In the genomic region with DNA sequence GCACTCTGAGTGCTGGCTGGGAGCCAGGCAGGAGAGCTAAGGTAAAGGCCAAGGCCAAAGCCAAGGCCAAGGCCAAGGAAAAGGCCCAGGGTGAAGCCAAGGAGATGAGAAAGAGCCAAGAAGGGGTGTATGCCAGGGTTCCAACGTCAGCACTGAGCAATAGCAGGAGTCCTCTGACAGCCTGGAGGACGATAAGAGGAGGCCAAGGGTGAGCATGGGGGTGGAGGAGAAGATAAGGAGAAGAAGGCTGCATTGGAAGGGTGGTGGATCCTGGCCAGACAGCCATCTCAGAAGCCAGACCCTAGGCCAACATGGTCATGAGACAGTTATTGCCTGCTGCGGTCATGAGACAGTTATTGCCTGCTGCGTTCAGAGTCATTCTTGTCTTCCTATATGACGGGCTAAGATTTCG, we compare ENCODE assay signal across 10 mouse cellular contexts. TPM values are rescaled to one million over a fixed set of nuclear protein-coding genes. Genes with fewer than 3 reads are reported as not detected.
A peak's percentile ranks its signal among the peaks of the same experiment; 100 is the strongest.
DNase-seq lines count a peak whose midpoint lies in the region; ATAC-seq lines count a peak whose summit lies in the region.
"Had no signal": no experiment of that assay in that cellular context is flagged by ENCODE, and none has a peak within 500 bp of the region (broad histone marks: within the 10 kb centered on the region; RNA-seq: fewer than 3 reads in every experiment).

No protein-coding gene starts in this region.

- 87% methylated on average over 6 of the region's 6 CpGs for whole genome bisulfite sequencing in forebrain, embryonic 11.5 days
- 89% methylated on average over 6 of the region's 6 CpGs for WGBS in forebrain, embryonic 14.5 days
- 46% methylated on average over 6 of the region's 6 CpGs for WGBS in heart, embryonic 15.5 days

- H3K9me3 ChIP-seq in forebrain, embryonic 11.5 days (ENCODE audit: control insufficient read depth, low read length) = no peaks in the 10 kb centered on the region
- H3K9me3 ChIP-seq in forebrain, embryonic 14.5 days (replicated peaks; ENCODE audit: control insufficient read depth, low read length) = no peaks in the 10 kb centered on the region
- no peaks in the 10 kb centered on the region for H3K9me3 ChIP-seq in heart, embryonic 15.5 days (replicated peaks)
- no peaks in the 10 kb centered on the region for H3K9me3 ChIP-seq in megakaryocyte, embryonic 14.5 days
- H3K9me3 ChIP-seq: forebrain, embryonic 13.5 days; neural tube, embryonic 15.5 days had no signal

- no peak overlapping the region for H3K9ac ChIP-seq in forebrain, embryonic 11.5 days (ENCODE audit: low read length)
- no peak overlapping the region for H3K9ac ChIP-seq in forebrain, embryonic 14.5 days (ENCODE audit: low read length)
- no peak overlapping the region for H3K9ac ChIP-seq in heart, embryonic 15.5 days
- H3K9ac ChIP-seq: forebrain, embryonic 13.5 days; neural tube, embryonic 15.5 days had no signal

- no peaks in the 10 kb centered on the region for H3K27me3 ChIP-seq in forebrain, embryonic 11.5 days (ENCODE audit: control insufficient read depth, insufficient read depth, low read length)
- no peaks in the 10 kb centered on the region for H3K27me3 ChIP-seq in forebrain, embryonic 14.5 days (replicated peaks; ENCODE audit: control insufficient read depth, insufficient read depth, low read length)
- no peaks in the 10 kb centered on the region for H3K27me3 ChIP-seq in heart, embryonic 15.5 days
- H3K27me3 ChIP-seq in megakaryocyte, embryonic 14.5 days (replicated peaks) = no peaks in the 10 kb centered on the region
- H3K27me3 ChIP-seq: forebrain, embryonic 13.5 days; neural tube, embryonic 15.5 days had no signal

- no peaks in the 10 kb centered on the region for H3K36me3 ChIP-seq in forebrain, embryonic 11.5 days (ENCODE audit: control insufficient read depth, insufficient read depth, low read length)
- no peaks in the 10 kb centered on the region for H3K36me3 ChIP-seq in forebrain, embryonic 14.5 days (ENCODE audit: control insufficient read depth, insufficient read depth, low read length)
- H3K36me3 ChIP-seq in heart, embryonic 15.5 days = no peaks in the 10 kb centered on the region
- peaks cover 66% of the 10 kb centered on the region for H3K36me3 ChIP-seq in megakaryocyte, embryonic 14.5 days (replicated peaks; ENCODE audit: low read length)
- H3K36me3 ChIP-seq: neural tube, embryonic 15.5 days had no signal

- H3K4me2 ChIP-seq in forebrain, embryonic 11.5 days (ENCODE audit: low read depth, low read length, severe bottlenecking) = no peak overlapping the region
- no peak overlapping the region for H3K4me2 ChIP-seq in forebrain, embryonic 14.5 days (ENCODE audit: low read length)
- H3K4me2 ChIP-seq in heart, embryonic 15.5 days = no peak overlapping the region
- H3K4me2 ChIP-seq: forebrain, embryonic 13.5 days; neural tube, embryonic 15.5 days had no signal

- H3K4me1 ChIP-seq in forebrain, embryonic 11.5 days (replicated peaks; ENCODE audit: control insufficient read depth, insufficient read depth, low read length) = no peaks in the 10 kb centered on the region
- H3K4me1 ChIP-seq in forebrain, embryonic 14.5 days (ENCODE audit: control insufficient read depth, insufficient read depth, low read length) = no peaks in the 10 kb centered on the region
- H3K4me1 ChIP-seq in heart, embryonic 15.5 days (replicated peaks) = peaks cover 12% of the 10 kb centered on the region
- peaks cover 85% of the 10 kb centered on the region for H3K4me1 ChIP-seq in megakaryocyte, embryonic 14.5 days
- H3K4me1 ChIP-seq: forebrain, embryonic 13.5 days; neural tube, embryonic 15.5 days had no signal

- H3K27ac ChIP-seq in forebrain, embryonic 11.5 days (ENCODE audit: low read depth, low read length) = no peak overlapping the region
- no peak overlapping the region for H3K27ac ChIP-seq in forebrain, embryonic 14.5 days (ENCODE audit: low read depth, low read length)
- peak overlapping the region; percentile 48; the same call in 1 of the 2 replicates for H3K27ac ChIP-seq in heart, embryonic 15.5 days
- H3K27ac ChIP-seq: forebrain, embryonic 13.5 days; neural tube, embryonic 15.5 days had no signal

- H3K4me3 ChIP-seq in forebrain, embryonic 11.5 days (ENCODE audit: low read depth, low read length) = no peak overlapping the region
- H3K4me3 ChIP-seq in forebrain, embryonic 14.5 days (ENCODE audit: low read depth, low read length) = no peak overlapping the region
- H3K4me3 ChIP-seq in heart, embryonic 15.5 days = no peak overlapping the region
- peak overlapping the region; percentile 80 for H3K4me3 ChIP-seq in megakaryocyte, embryonic 14.5 days (replicated peaks)
- H3K4me3 ChIP-seq: forebrain, embryonic 13.5 days; neural tube, embryonic 15.5 days had no signal

- DNase-seq in forebrain, embryonic 11.5 days (ENCODE audit: low spot score) = no peak
- DNase-seq in forebrain, embryonic 14.5 days (ENCODE audit: low spot score) = no peak
- DNase-seq in adrenal gland, postnatal 36 days = peak; percentile 47 to 64
- DNase-seq in frontal cortex, adult 2 months (ENCODE audit: extremely low spot score in 1 of 2, low spot score in 1 of 2) = no peak
- DNase-seq in neural tube, embryonic 10.5 days (ENCODE audit: extremely low spot score, low spot score) = no peak
- no peak for DNase-seq in layer of hippocampus, postnatal 14 days (ENCODE audit: low spot score in 2 of 2)

- ATAC-seq in forebrain, embryonic 11.5 days (replicated peaks; ENCODE audit: low FRiP score) = 0 out of 2 replicates have a peak, but pooled peaks have one; percentile 12
- ATAC-seq in forebrain, embryonic 14.5 days = no peak
- peak; percentile 84 for ATAC-seq in heart, embryonic 15.5 days (replicated peaks; ENCODE audit: insufficient number of reproducible peaks, insufficient read depth, low FRiP score, low read depth)
- ATAC-seq: forebrain, embryonic 13.5 days had no signal

RNA-seq across cellular contexts. Expression of a gene that starts 43.4 kb away (rescaled TPM):
- polyA plus RNA-seq in forebrain, embryonic 11.5 days (2014; fragmentation: Nextera tagmentation; extraction: Ambion mirVana) = 50.1 and 50.4 TPM in 2 replicates
- polyA plus RNA-seq in forebrain, embryonic 14.5 days (2014; fragmentation: Nextera tagmentation; extraction: Ambion mirVana) = 114 and 139 TPM in 2 replicates
- 100 to 1,000 TPM; 417 to 626 TPM for total RNA-seq in adrenal gland, postnatal 36 days (2021)
- 10.2 and 13.3 TPM in 2 replicates for polyA plus RNA-seq in heart, embryonic 15.5 days (2015; fragmentation: Nextera tagmentation; extraction: Ambion mirVana)
- 110 and 158 TPM in 2 replicates for polyA plus RNA-seq in megakaryocyte, embryonic 14.5 days (2012; ENCODE audit: insufficient read depth, low replicate concordance)
- 31.4 and 34.6 TPM in 2 replicates for polyA plus RNA-seq in frontal cortex, adult 2 months (2012; rRNA removed)
- total RNA-seq in layer of hippocampus, postnatal 14 days (2021) = 10 to 100 TPM; 43.9 to 46.2 TPM

Comparison
In these comparisons a context has a peak if more than half of its experiments do, and no peak if none do; other contexts are left out.
1. DNase-seq: peak in adrenal gland, postnatal 36 days (2 of 2); none in forebrain, embryonic 11.5 days (single experiment), forebrain, embryonic 14.5 days (single experiment), frontal cortex, adult 2 months (0 of 2), neural tube, embryonic 10.5 days (single experiment) and layer of hippocampus, postnatal 14 days (0 of 2).